Mouse (Mus musculus) kidney, adult 2 months (tissue): Measurements from ENCODE around the gene Hoxa4.

Source experiments
- CTCF ChIP-seq: fragments of 200-500 bp; conservative IDR thresholded peaks from 2 replicates; pipeline ENCODE4 v1.5.1; 2011; ENCODE audit warnings: low read depth, mild to moderate bottlenecking, control low read depth, low read length, moderate library complexity, mixed read lengths; ENCODE audit not compliant: insufficient read depth, insufficient read length
- POLR2A ChIP-seq: fragments of 200-500 bp; IDR thresholded peaks from one replicate; pipeline ENCODE4 v1.6.1; 2011; ENCODE audit warnings: low read depth, low read length, control low read depth

DNA sequence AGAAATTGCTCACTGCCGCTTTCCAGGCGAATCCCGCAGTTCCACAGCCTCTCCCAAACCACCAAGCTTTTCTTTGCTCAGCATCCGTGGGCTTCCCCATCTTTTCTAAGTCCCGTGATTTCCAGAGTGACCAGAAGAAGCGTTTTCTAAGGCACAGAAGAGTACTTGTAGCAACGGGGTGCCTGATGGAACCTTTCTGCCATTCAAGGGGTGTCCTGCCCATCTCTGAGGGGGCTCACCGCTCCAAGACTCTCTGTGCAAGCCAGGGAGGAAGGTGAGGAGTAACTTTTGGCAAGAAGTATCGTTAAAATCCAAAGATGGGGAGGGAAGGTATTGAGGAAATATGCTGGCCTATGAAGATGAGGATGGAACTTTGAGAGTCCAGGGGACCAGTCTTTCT, 13.7 kb downstream of the Hoxa4 start:
- TF ChIP-seq CTCF (no peak), POLR2A (no peak)
